23 mouse cellular contexts compared by ENCODE assay signal in genomic region chr1:90771172-90771571, GRCm38 (mm10).
DNase-seq lines count a peak whose midpoint lies in the region; ATAC-seq and TF ChIP-seq lines count a peak whose summit lies in the region.
"Had no signal": no experiment of that assay in that cellular context is flagged by ENCODE, and none has a peak within 500 bp of the region (broad histone marks: within the 10 kb centered on the region; RNA-seq: fewer than 3 reads in every experiment).

No protein-coding gene starts in this region.

- WGBS in limb, embryonic 12.5 days, result 66% methylated on average over 4 of the region's 4 CpGs
- 81% methylated on average over 4 of the region's 4 CpGs for WGBS in limb, embryonic 10.5 days
- WGBS in limb, embryonic 13.5 days, result 55% methylated on average over 4 of the region's 4 CpGs

- H3K4me3 ChIP-seq in limb, embryonic 12.5 days (replicated peaks), result no peak overlapping the region
- no peak overlapping the region for H3K4me3 ChIP-seq in limb, embryonic 10.5 days
- no peak overlapping the region for H3K4me3 ChIP-seq in CH12.LX (replicated peaks in 1 of 3; ENCODE audit: low read depth in 2 of 3, low read length in 2 of 3, poor library complexity in 1 of 3)
- no peak overlapping the region for H3K4me3 ChIP-seq in limb, embryonic 13.5 days
- H3K4me3 ChIP-seq: heart, embryonic 10.5 days; heart, embryonic 15.5 days; hindbrain, embryonic 12.5 days had no signal

- TF ChIP-seq RAD21 in CH12.LX (IDR thresholded peaks at IDR 0.05; ENCODE audit: low read depth, low read length), result no peak; the same call in 1 of the 2 replicates

- no peak for ATAC-seq in CD4-positive, CD25-positive, alpha-beta regulatory T cell, adult 4 months
- ATAC-seq in limb, embryonic 12.5 days (ENCODE audit: insufficient number of reproducible peaks, insufficient read depth, low FRiP score, low TSS enrichment, low read depth), result no peak
- ATAC-seq in limb, embryonic 13.5 days (ENCODE audit: low FRiP score, low read depth), result no peak
- ATAC-seq: forebrain, embryonic 14.5 days; inflammation-experienced regulatory T-cells, adult 6 months; lung, postnatal 0 days had no signal

- peak; percentile 91 for TF ChIP-seq EP300 in CH12.LX (IDR thresholded peaks at IDR 0.05; ENCODE audit: low read length)

- peaks cover 29% of the 10 kb centered on the region for H3K4me1 ChIP-seq in limb, embryonic 12.5 days (replicated peaks)
- H3K4me1 ChIP-seq in limb, embryonic 10.5 days, result peaks cover 23% of the 10 kb centered on the region
- peaks cover 4 to 9% of the 10 kb centered on the region in 2 experiments; a peak in 2 of 4 replicates for H3K4me1 ChIP-seq in CH12.LX (ENCODE audit: control insufficient read depth in 1 of 2, insufficient read depth in 2 of 2)
- peaks cover 29% of the 10 kb centered on the region for H3K4me1 ChIP-seq in limb, embryonic 13.5 days

- dilution Hi-C loops in CH12.LX (cut with MboI; ENCODE audit: extremely low pct_ligation_motif_present, extremely low pct_unique_long_range_greater_than_20kb, low sequenced_read_pairs), result no loop called here

- in situ Hi-C loops in CH12.LX (cut with MboI; ENCODE audit: low pct_ligation_motif_present, low pct_unique_long_range_greater_than_20kb, low sequenced_read_pairs), result no loop called here

- H3K4me2 ChIP-seq in limb, embryonic 12.5 days, result no peak overlapping the region
- peak overlapping the region; percentile 19 for H3K4me2 ChIP-seq in CH12.LX (ENCODE audit: insufficient read depth, low read depth, poor library complexity, severe bottlenecking)
- H3K4me2 ChIP-seq in limb, embryonic 13.5 days (replicated peaks), result no peak overlapping the region
- H3K4me2 ChIP-seq: heart, embryonic 15.5 days; hindbrain, embryonic 12.5 days; liver, embryonic 11.5 days had no signal

- no peak overlapping the region for H3K9ac ChIP-seq in limb, embryonic 12.5 days (replicated peaks)
- no peak overlapping the region for H3K9ac ChIP-seq in CH12.LX (ENCODE audit: insufficient read depth, low read depth)
- H3K9ac ChIP-seq in limb, embryonic 13.5 days, result no peak overlapping the region
- H3K9ac ChIP-seq: heart, embryonic 15.5 days; hindbrain, embryonic 12.5 days had no signal

- no peaks in the 10 kb centered on the region for H3K9me3 ChIP-seq in limb, embryonic 12.5 days
- H3K9me3 ChIP-seq in limb, embryonic 10.5 days (replicated peaks), result no peaks in the 10 kb centered on the region
- H3K9me3 ChIP-seq in CH12.LX (replicated peaks; ENCODE audit: low read length), result no peaks in the 10 kb centered on the region
- no peaks in the 10 kb centered on the region for H3K9me3 ChIP-seq in limb, embryonic 13.5 days
- H3K9me3 ChIP-seq: heart, embryonic 10.5 days; heart, embryonic 15.5 days; hindbrain, embryonic 12.5 days had no signal

- peaks cover 25% of the 10 kb centered on the region for H3K36me3 ChIP-seq in limb, embryonic 12.5 days
- H3K36me3 ChIP-seq in limb, embryonic 10.5 days, result 0 out of 2 replicates have a peak, but pooled peaks cover 3% of the 10 kb centered on the region
- no peaks in the 10 kb centered on the region for H3K36me3 ChIP-seq in CH12.LX (replicated peaks in 1 of 2; ENCODE audit: control insufficient read depth in 1 of 2, insufficient read depth in 1 of 2, low read length in 1 of 2)
- H3K36me3 ChIP-seq in limb, embryonic 13.5 days, result peaks cover 73% of the 10 kb centered on the region
- H3K36me3 ChIP-seq: heart, embryonic 10.5 days; heart, embryonic 15.5 days; hindbrain, embryonic 12.5 days had no signal

- no peak for TF ChIP-seq CTCF in CH12.LX (conservative IDR thresholded peaks at IDR 0.05 in 1 of 2, IDR thresholded peaks at IDR 0.05 in 1 of 2; ENCODE audit: low read depth in 2 of 2, low read length in 2 of 2)

- peak overlapping the region; percentile 5; the same call in 1 of the 2 replicates for H3K27ac ChIP-seq in limb, embryonic 12.5 days
- H3K27ac ChIP-seq in limb, embryonic 10.5 days, result no peak overlapping the region
- H3K27ac ChIP-seq in CH12.LX (ENCODE audit: insufficient read depth, low read depth), result no peak overlapping the region
- 0 out of 2 replicates have a peak overlapping the region, but pooled peaks have one; percentile 33 for H3K27ac ChIP-seq in limb, embryonic 13.5 days
- H3K27ac ChIP-seq: heart, embryonic 10.5 days; heart, embryonic 15.5 days; hindbrain, embryonic 12.5 days had no signal

- peak; percentile 8 for DNase-seq in CD4-positive, CD25-positive, alpha-beta regulatory T cell, adult 2 months (ENCODE audit: low read depth, low spot score)
- DNase-seq in limb, embryonic 10.5 days (ENCODE audit: low spot score), result no peak
- peak; percentile 42 for DNase-seq in CH12.LX (ENCODE audit: extremely low read depth)
- no peak for DNase-seq in spleen, adult 18-20 months
- DNase-seq: adrenal gland, adult 8-10 months; cerebellum, adult 9-11 months; gastrocnemius, postnatal 14 days; heart, postnatal 36 days; kidney, adult 9 months; kidney, postnatal 10 days; layer of hippocampus, adult 9-11 months; midbrain, embryonic 14.5 days; thymus, postnatal 14 days had no signal

- H3K27me3 ChIP-seq in limb, embryonic 12.5 days, result no peaks in the 10 kb centered on the region
- 0 out of 2 replicates have a peak, but pooled peaks cover 3% of the 10 kb centered on the region for H3K27me3 ChIP-seq in limb, embryonic 10.5 days (ENCODE audit: low read depth, poor library complexity, severe bottlenecking)
- peaks cover 56% of the 10 kb centered on the region for H3K27me3 ChIP-seq in CH12.LX (replicated peaks)
- no peaks in the 10 kb centered on the region for H3K27me3 ChIP-seq in limb, embryonic 13.5 days
- H3K27me3 ChIP-seq: heart, embryonic 15.5 days; hindbrain, embryonic 12.5 days had no signal

- H3K79me2 ChIP-seq in CH12.LX (replicated peaks; ENCODE audit: control insufficient read depth, extremely low read depth, insufficient read depth, poor library complexity, severe bottlenecking), result no peaks in the 10 kb centered on the region

- TF ChIP-seq POLR2A in CH12.LX (IDR thresholded peaks at IDR 0.05; ENCODE audit: low read depth, low read length), result no peak

TF ChIP-seq in CH12.LX, 34 proteins besides CTCF, POLR2A, EP300 and RAD21:
- no peak for TF ChIP-seq KAT2A (IDR thresholded peaks at IDR 0.05; ENCODE audit: insufficient replicate concordance, low read length)
- TF ChIP-seq USF2 (conservative IDR thresholded peaks at IDR 0.05; ENCODE audit: low read depth, low read length), result no peak
- no peak for TF ChIP-seq ZNF384 (IDR thresholded peaks at IDR 0.05; ENCODE audit: low read depth, low read length)
- 0 out of 2 replicates have a peak, but pooled peaks have one; percentile 34 for TF ChIP-seq MAZ (IDR thresholded peaks at IDR 0.05; ENCODE audit: low read depth, low read length)
- peak; percentile 41; the same call in 1 of the 2 replicates for TF ChIP-seq ELF1 (IDR thresholded peaks at IDR 0.05; ENCODE audit: low read depth, low read length)
- TF ChIP-seq TCF12 (IDR thresholded peaks at IDR 0.05; ENCODE audit: low read depth, low read length), result peak; percentile 40; the same call in 1 of the 2 replicates
- TF ChIP-seq TBP (conservative IDR thresholded peaks at IDR 0.05; ENCODE audit: low read depth, low read length), result 0 out of 2 replicates have a peak, but pooled peaks have one; percentile 50
- peak; percentile 80 for TF ChIP-seq MEF2A (IDR thresholded peaks at IDR 0.05; ENCODE audit: borderline replicate concordance, low read depth, low read length)
- no peak for TF ChIP-seq ZC3H11A (IDR thresholded peaks at IDR 0.05; ENCODE audit: low read depth, low read length)
- no peak for TF ChIP-seq SIN3A (IDR thresholded peaks at IDR 0.05; ENCODE audit: low read length)
- no peak for TF ChIP-seq PAX5 (IDR thresholded peaks at IDR 0.05; ENCODE audit: low read length)
- peak; percentile 55 for TF ChIP-seq ETS1 (conservative IDR thresholded peaks at IDR 0.05; ENCODE audit: low read depth, low read length)
- TF ChIP-seq HCFC1 (IDR thresholded peaks at IDR 0.05; ENCODE audit: low read depth, low read length), result peak; percentile 27; the same call in 1 of the 2 replicates
- peak; percentile 28; the same call in 1 of the 2 replicates for TF ChIP-seq MAX (IDR thresholded peaks at IDR 0.05; ENCODE audit: low read length)
- TF ChIP-seq ZMIZ1 (IDR thresholded peaks at IDR 0.05; ENCODE audit: low read depth, low read length), result peak; percentile 33; the same call in 1 of the 2 replicates
- no peak for TF ChIP-seq SMC3 (IDR thresholded peaks at IDR 0.05; ENCODE audit: low read depth, low read length)
- TF ChIP-seq UBTF (IDR thresholded peaks at IDR 0.05; ENCODE audit: low read depth, low read length), result no peak
- TF ChIP-seq NRF1 (IDR thresholded peaks at IDR 0.05; ENCODE audit: low read depth, low read length), result no peak
- TF ChIP-seq POLR2AphosphoS2 (IDR thresholded peaks at IDR 0.05; ENCODE audit: low read depth, low read length), result no peak
- peak; percentile 83; the same call in 1 of the 2 replicates for TF ChIP-seq RCOR1 (conservative IDR thresholded peaks at IDR 0.05; ENCODE audit: low read depth, low read length)
- peak; percentile 94 for TF ChIP-seq JUN (IDR thresholded peaks at IDR 0.05; ENCODE audit: insufficient read depth, low read depth, low read length)
- peak; percentile 98 for TF ChIP-seq IRF4 (IDR thresholded peaks at IDR 0.05; ENCODE audit: low read depth, low read length)
- TF ChIP-seq JUND (conservative IDR thresholded peaks at IDR 0.05; ENCODE audit: low read depth, low read length), result peak; percentile 94
- no peak for TF ChIP-seq E2F4 (IDR thresholded peaks at IDR 0.05; ENCODE audit: insufficient replicate concordance, low read depth, low read length)
- no peak for TF ChIP-seq GABPA (IDR thresholded peaks at IDR 0.05; ENCODE audit: insufficient replicate concordance, low read depth, low read length)
- no peak for TF ChIP-seq USF1 (IDR thresholded peaks at IDR 0.05; ENCODE audit: low read depth, low read length)
- TF ChIP-seq CHD2 (IDR thresholded peaks at IDR 0.05; ENCODE audit: low read length), result peak; percentile 76
- no peak for TF ChIP-seq ZKSCAN1 (IDR thresholded peaks at IDR 0.05; ENCODE audit: borderline replicate concordance, low read depth, low read length)
- TF ChIP-seq CHD1 (IDR thresholded peaks at IDR 0.05; ENCODE audit: low read depth, low read length), result no peak
- TF ChIP-seq MXI1 (IDR thresholded peaks at IDR 0.05; ENCODE audit: low read depth, low read length), result peak; percentile 39; the same call in 1 of the 2 replicates
- peak; percentile 46; the same call in 1 of the 2 replicates for TF ChIP-seq BHLHE40 (IDR thresholded peaks at IDR 0.05; ENCODE audit: low read depth, low read length)
- TF ChIP-seq MYC (IDR thresholded peaks at IDR 0.05; ENCODE audit: low read depth, low read length), result 0 out of 2 replicates have a peak, but pooled peaks have one; percentile 29
- peak; percentile 53; the same call in 1 of the 2 replicates for TF ChIP-seq MAFK (IDR thresholded peaks at IDR 0.05; ENCODE audit: insufficient replicate concordance, low read length)
- no peak for TF ChIP-seq NELFE (IDR thresholded peaks at IDR 0.05; ENCODE audit: low read depth, low read length)

Comparison
In these comparisons a context has a peak if more than half of its experiments do, and no peak if none do; other contexts are left out.
1. H3K27ac ChIP-seq: peak in limb, embryonic 12.5 days (single experiment) and limb, embryonic 13.5 days (single experiment); none in limb, embryonic 10.5 days (single experiment) and CH12.LX (single experiment).
2. DNase-seq: peak in CD4-positive, CD25-positive, alpha-beta regulatory T cell, adult 2 months (single experiment) and CH12.LX (single experiment); none in limb, embryonic 10.5 days (single experiment) and spleen, adult 18-20 months (0 of 2).